Mouse (Mus musculus) hematopoietic stem cell, adult 5-6 weeks (primary cell): ENCODE data around the gene Ttc21a. TPM values are rescaled to one million over a fixed set of nuclear protein-coding genes. Genes with fewer than 3 reads are reported as not detected.

Experiments
- ATAC-seq, 2 experiments: fragments of 125-278 bp in 1 of 2; replicated peaks in 1 of 2; 2 replicates each; pipeline ENCODE4 v1.8.0; 2016 to 2017; ENCODE audit warnings: inconsistent platforms in 2 of 2, mild to moderate bottlenecking in 2 of 2, moderate number of reproducible peaks in 2 of 2, low read depth in 1 of 2, moderate TSS enrichment in 1 of 2; ENCODE audit not compliant: low FRiP score in 2 of 2, poor library complexity in 2 of 2, severe bottlenecking in 2 of 2, insufficient read depth in 1 of 2, low TSS enrichment in 1 of 2
- total RNA-seq: library from RNA; stranded (forward); fragments of 172-1452, 232-1000 nt; gene quantifications from 2 replicates; pipeline ENCODE4 v1.2.3, GENCODE M21; 2017

Gene Ttc21a
- total RNA-seq = 0.10 and 1.2 TPM in 2 replicates

- peak; percentile 84 to 92 for ATAC-seq
Observed at GRCm38 (mm10) chr9:119937005-119937773, at the start of gene Ttc21a, which contains the start of gene Gorasp1. TSS of gene Ttc21a (plus strand) at chr9:119937606. TSS of gene Gorasp1 (minus strand) at chr9:119937565.

GRCm38 (mm10) chr9:119888843-119889246 is 48.6 kb upstream of the Ttc21a start:
- ATAC-seq = no peak

GRCm38 (mm10) chr9:119889446-119889845 is 48.0 kb upstream of the Ttc21a start:
- ATAC-seq = no peak

GRCm38 (mm10) chr9:119890692-119891091 is 46.7 kb upstream of the Ttc21a start:
- ATAC-seq = no peak; a peak in 1 of 4 replicates

GRCm38 (mm10) chr9:119893881-119894280 is 43.5 kb upstream of the Ttc21a start:
- ATAC-seq = no peak

- ATAC-seq = peak; percentile 97 to 99
Observed at GRCm38 (mm10) chr9:119894339-119895009, 42.9 kb upstream of the Ttc21a start, which contains the start of gene Wdr48. TSS of gene Wdr48 (plus strand) at chr9:119894878.

GRCm38 (mm10) chr9:119895040-119895721 is 42.2 kb upstream of the Ttc21a start:
- peak in 1 of 2 experiments; percentile 49; a peak in 2 of 4 replicates for ATAC-seq

- ATAC-seq = no peak
Observed at GRCm38 (mm10) chr9:119899446-119899845, 38.0 kb upstream of the Ttc21a start.

- no peak for ATAC-seq
Observed at GRCm38 (mm10) chr9:119902410-119903151, 34.8 kb upstream of the Ttc21a start.

- no peak for ATAC-seq
Observed at GRCm38 (mm10) chr9:119908708-119909107, 28.7 kb upstream of the Ttc21a start.

- no peak for ATAC-seq
Observed at GRCm38 (mm10) chr9:119909931-119910330, 27.5 kb upstream of the Ttc21a start.

GRCm38 (mm10) chr9:119913087-119913838 is 24.1 kb upstream of the Ttc21a start:
- no peak for ATAC-seq

GRCm38 (mm10) chr9:119919858-119920257 is 17.5 kb upstream of the Ttc21a start:
- ATAC-seq = no peak

- ATAC-seq = no peak
Observed at GRCm38 (mm10) chr9:119923462-119923861, 13.9 kb upstream of the Ttc21a start.

GRCm38 (mm10) chr9:119925120-119925657 is 12.2 kb upstream of the Ttc21a start:
- peak; percentile 69 to 84 for ATAC-seq

GRCm38 (mm10) chr9:119925729-119926128 is 11.7 kb upstream of the Ttc21a start:
- ATAC-seq = no peak
